Mouse (Mus musculus) C2C12 (cell line): Measurements from ENCODE around the gene Smok3a. TPM values are rescaled to one million over a fixed set of nuclear protein-coding genes. Genes with fewer than 3 reads are reported as not detected.
"Not testable (repeated sequence)": the region's sequence is repeated elsewhere in the genome, so short reads cannot be mapped to it uniquely, and the experiment has no call there.

Source experiments
- H3K27me3 ChIP-seq: one replicate; pipeline ENCODE4 v1.6.1; 2011; ENCODE audit not compliant: control insufficient read depth, insufficient read depth, insufficient read length
- H3K36me3 ChIP-seq: one replicate; pipeline ENCODE4 v1.6.1; 2011; ENCODE audit not compliant: control insufficient read depth, insufficient read depth
- H3K4me3 ChIP-seq: one replicate; pipeline ENCODE4 v1.5.1; 2011; ENCODE audit warnings: mild to moderate bottlenecking, control low read depth; ENCODE audit not compliant: poor library complexity, insufficient read depth, severe bottlenecking
- H3K79me2 ChIP-seq: one replicate; pipeline ENCODE4 v1.6.1; 2011; ENCODE audit not compliant: control insufficient read depth, insufficient read depth
- H3K79me3 ChIP-seq: one replicate; pipeline ENCODE4 v1.6.1; 2011; ENCODE audit warnings: low read depth, control low read depth
- H3ac ChIP-seq: one replicate; pipeline ENCODE3; 2011; ENCODE audit warnings: low read depth; ENCODE audit not compliant: control insufficient read depth, insufficient read length
- CEBPB ChIP-seq: IDR thresholded peaks from one replicate; pipeline ENCODE4 v1.6.1; 2011; ENCODE audit warnings: low read depth, mild to moderate bottlenecking, control low read depth, moderate library complexity
- CTCF ChIP-seq: IDR thresholded peaks from one replicate; pipeline ENCODE4 v1.5.1; 2011; ENCODE audit not compliant: control insufficient read depth, insufficient read depth, insufficient read length
- FOSL1 ChIP-seq: IDR thresholded peaks from one replicate; pipeline ENCODE4 v1.8.0; 2011; ENCODE audit warnings: mild to moderate bottlenecking, low read length; ENCODE audit not compliant: poor library complexity, insufficient read depth, severe bottlenecking
- MAX ChIP-seq: IDR thresholded peaks from one replicate; pipeline ENCODE4 v1.6.1; 2011; ENCODE audit warnings: mild to moderate bottlenecking, control low read depth
- MYOD1 ChIP-seq: IDR thresholded peaks from one replicate; pipeline ENCODE4 v1.6.1; 2011; ENCODE audit warnings: low read depth; ENCODE audit not compliant: control insufficient read depth, insufficient read length
- MYOG ChIP-seq: IDR thresholded peaks from one replicate; pipeline ENCODE4 v1.6.1; 2011; ENCODE audit not compliant: control insufficient read depth, insufficient read length; ENCODE audit errors: extremely low read depth
- USF1 ChIP-seq: IDR thresholded peaks from one replicate; pipeline ENCODE4 v1.6.1; 2011; ENCODE audit warnings: low read depth, mild to moderate bottlenecking, control low read depth, moderate library complexity
- polyA plus RNA-seq: library from polyadenylated mRNA; unstranded; fragments of >200 nt; fragmentation: generic; extraction: Trizol; gene quantifications from one replicate; pipeline ENCODE4 v1.2.1, GENCODE M21; 2012; ENCODE audit warnings: missing spikeins

Gene Smok3a
- polyA plus RNA-seq, 1 experiment = not detected

DNA sequence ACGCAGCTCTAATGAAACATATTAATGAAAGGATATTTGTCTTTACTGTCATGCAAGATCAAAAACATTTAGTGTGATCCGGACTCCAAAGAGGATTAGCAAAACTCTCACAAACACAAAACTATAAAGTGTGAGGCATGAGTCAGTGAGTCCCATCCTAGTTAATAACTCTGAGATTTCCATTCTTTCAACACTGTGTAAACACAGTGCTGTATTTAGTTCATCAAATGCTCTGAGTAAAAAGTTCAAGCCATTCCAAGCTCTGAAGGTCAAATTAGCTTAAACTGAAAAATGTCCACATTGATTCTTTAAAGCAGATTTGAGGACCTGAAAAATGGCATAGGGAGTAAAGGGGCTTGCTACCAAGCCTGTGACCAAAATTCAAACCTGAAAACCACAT lies 42.0 kb upstream of the Smok3a start:
- no peaks in the 10 kb centered on the region for H3K36me3 ChIP-seq
- no peaks in the 10 kb centered on the region for H3K79me3 ChIP-seq
- H3K4me3 ChIP-seq = no peak overlapping the region
- no peak for TF ChIP-seq FOSL1
- TF ChIP-seq CEBPB = no peak
- TF ChIP-seq USF1 = no peak
- H3ac ChIP-seq = no peak overlapping the region
- no peaks in the 10 kb centered on the region for H3K79me2 ChIP-seq
- no peaks in the 10 kb centered on the region for H3K27me3 ChIP-seq

DNA sequence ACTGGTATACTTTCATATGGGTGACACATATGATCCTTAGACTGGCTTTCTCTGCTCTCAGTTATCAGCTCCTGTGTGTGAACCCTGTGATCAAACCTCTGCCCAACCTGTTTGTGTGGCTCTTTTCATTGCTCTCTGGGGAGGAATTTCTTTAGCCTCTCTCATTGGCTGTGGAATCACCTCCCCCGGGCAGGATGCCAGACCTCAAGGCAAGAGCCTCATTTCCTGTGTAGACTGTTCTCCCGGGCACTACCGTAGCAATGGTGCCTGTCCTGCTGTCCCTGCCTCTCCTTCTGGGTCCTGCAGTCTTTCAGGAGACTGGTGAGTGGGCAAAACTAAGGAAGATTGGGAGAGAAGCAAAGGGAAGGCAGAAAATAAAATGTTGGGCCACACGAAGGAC lies 39.8 kb upstream of the Smok3a start, which contains the start of gene Azgp1:
TSS of gene Azgp1 (plus strand) at position 221 of the 400 bp plus-strand sequence.
- no peaks in the 10 kb centered on the region for H3K79me3 ChIP-seq
- TF ChIP-seq MAX (no peak), CTCF (no peak)

DNA sequence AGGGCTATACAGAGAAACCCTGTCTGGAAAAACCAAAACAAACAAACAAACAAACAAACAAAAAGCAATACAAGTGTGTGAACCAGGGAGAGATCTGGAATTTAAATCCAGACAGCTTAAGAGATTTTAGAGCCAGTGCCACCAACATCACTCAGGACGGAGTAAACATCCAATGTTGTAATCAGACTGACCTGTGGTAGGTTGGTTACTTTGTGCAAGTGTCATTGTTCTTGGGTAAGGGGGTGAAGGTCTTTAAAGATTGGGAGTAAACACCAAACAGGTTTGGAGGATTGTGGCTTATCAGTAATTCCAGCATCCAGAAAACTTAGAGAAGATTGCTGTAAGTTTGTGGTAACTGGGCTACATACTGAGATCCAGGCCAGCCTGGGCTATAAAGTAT lies 34.7 kb upstream of the Smok3a start:
- Histone ChIP-seq H3K79me3 (no peaks in the 10 kb centered on the region), H3K27me3 (no peaks in the 10 kb centered on the region), H3K4me3 (no peak overlapping the region), H3K79me2 (no peaks in the 10 kb centered on the region), H3ac (no peak overlapping the region), H3K36me3 (no peaks in the 10 kb centered on the region)
- TF ChIP-seq CEBPB (no peak), USF1 (no peak), MYOD1 (no peak), MAX (no peak)

More for the DNA sequence above, 39.8 kb upstream of the Smok3a start, which contains the start of gene Azgp1:
- no peaks in the 10 kb centered on the region for H3K27me3 ChIP-seq
- H3K4me3 ChIP-seq = no peak within 1 kb of the TSS
- H3K36me3 ChIP-seq = no peaks in the 10 kb centered on the region
- H3K79me2 ChIP-seq = no peaks in the 10 kb centered on the region
- H3ac ChIP-seq = no peak within 1 kb of the TSS

DNA sequence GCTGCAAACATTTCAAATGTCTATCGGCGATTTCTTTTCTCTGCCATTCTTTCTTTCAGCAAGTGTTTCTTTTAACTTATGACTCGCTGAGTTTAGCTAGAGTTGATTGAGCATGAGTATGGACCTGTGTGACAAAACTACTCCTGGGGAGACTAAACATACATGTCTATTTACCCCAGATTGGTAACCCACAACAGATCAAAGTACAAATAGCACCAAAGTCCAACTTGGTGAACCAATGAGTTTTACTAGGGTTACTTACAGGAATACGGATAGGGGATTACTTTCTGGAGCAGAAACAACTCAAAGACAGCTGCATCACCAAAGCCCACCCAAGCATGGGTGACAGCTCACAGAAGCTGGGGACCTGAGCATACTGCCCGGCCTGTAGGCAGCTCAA lies 11.6 kb upstream of the Smok3a start:
- TF ChIP-seq MAX = no peak
- H3K4me3 ChIP-seq = no peak overlapping the region
- H3ac ChIP-seq = no peak overlapping the region
- no peaks in the 10 kb centered on the region for H3K36me3 ChIP-seq
- no peaks in the 10 kb centered on the region for H3K79me2 ChIP-seq
- H3K79me3 ChIP-seq = no peaks in the 10 kb centered on the region
- H3K27me3 ChIP-seq = no peaks in the 10 kb centered on the region

DNA sequence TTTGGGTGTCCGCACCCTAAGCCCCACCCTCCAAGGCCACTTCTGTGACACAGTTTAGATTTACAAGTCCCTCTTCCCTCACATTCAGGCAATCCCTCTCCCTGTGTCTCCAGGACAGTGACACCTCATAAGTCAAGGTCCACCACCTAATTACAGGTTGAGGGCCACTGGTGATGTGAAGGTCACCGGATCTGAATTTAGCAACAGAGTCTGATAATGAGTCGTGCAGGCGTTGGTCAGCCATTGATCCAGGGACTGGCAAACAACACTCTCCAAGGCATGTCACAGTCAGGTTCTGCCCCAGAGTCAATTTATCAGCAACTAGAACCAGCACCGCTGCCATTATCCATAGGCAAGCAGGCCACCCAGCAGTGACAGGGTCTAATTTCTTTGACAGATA lies 8.7 kb upstream of the Smok3a start:
- Histone ChIP-seq H3K36me3 (no peaks in the 10 kb centered on the region), H3K79me3 (no peaks in the 10 kb centered on the region), H3K27me3 (no peaks in the 10 kb centered on the region), H3ac (no peak overlapping the region), H3K4me3 (no peak overlapping the region), H3K79me2 (no peaks in the 10 kb centered on the region)
- TF ChIP-seq FOSL1 = no peak
- no peak for TF ChIP-seq CTCF
- TF ChIP-seq MYOD1 = no peak
- TF ChIP-seq USF1 = no peak
- TF ChIP-seq MYOG = no peak
- TF ChIP-seq MAX = no peak
- TF ChIP-seq CEBPB = no peak

DNA sequence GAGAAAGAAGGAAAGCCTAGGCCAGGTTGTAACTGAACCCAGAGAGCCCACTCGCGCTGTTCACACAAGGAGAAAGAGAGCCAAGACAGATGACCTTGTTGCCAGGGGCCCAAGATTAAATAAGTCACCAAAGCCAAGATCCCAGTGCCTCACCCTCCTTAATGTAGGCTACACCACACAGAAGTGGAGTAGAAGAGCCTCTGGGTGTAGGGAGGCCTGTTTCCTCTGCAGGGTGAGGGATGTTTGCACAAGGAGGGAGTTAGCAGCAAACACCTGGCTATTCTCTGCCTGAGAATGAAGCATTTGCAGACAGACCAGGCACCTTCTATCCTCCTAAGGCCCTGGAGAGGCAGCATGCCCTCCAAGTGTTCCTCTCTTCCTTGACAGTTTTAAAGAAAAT lies 4.5 kb upstream of the Smok3a start:
- Histone ChIP-seq H3K4me3 (no peak overlapping the region), H3ac (no peak overlapping the region), H3K79me2 (no peaks in the 10 kb centered on the region), H3K27me3 (no peaks in the 10 kb centered on the region), H3K36me3 (no peaks in the 10 kb centered on the region), H3K79me3 (no peaks in the 10 kb centered on the region)
- TF ChIP-seq CEBPB (no peak), MYOG (no peak), USF1 (no peak), MYOD1 (no peak)

DNA sequence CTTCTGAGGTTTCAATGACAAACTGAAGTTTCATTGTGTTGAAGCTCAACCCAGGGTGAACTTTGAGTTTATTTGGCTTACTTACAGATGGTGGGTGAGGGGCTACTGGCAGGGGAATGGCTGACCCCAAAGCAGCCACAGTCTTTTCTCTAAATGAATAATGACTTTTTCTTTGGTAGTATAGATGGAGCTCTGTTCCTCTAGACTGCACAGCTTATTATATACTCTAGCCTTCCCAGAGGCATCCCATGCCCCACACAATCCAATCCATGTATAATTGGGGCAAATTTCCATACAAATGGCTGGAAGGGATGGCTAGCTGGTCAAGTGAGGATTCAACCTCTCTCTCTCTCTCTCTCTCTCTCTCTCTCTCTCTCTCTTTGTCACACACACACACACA lies 4.1 kb upstream of the Smok3a start:
- Histone ChIP-seq H3K36me3 (no peaks in the 10 kb centered on the region), H3K27me3 (no peaks in the 10 kb centered on the region), H3K4me3 (no peak overlapping the region), H3K79me2 (no peaks in the 10 kb centered on the region), H3K79me3 (no peaks in the 10 kb centered on the region), H3ac (no peak overlapping the region)
- TF ChIP-seq FOSL1 (no peak), MYOG (no peak), CTCF (no peak), MYOD1 (no peak), USF1 (no peak), MAX (no peak), CEBPB (no peak)

DNA sequence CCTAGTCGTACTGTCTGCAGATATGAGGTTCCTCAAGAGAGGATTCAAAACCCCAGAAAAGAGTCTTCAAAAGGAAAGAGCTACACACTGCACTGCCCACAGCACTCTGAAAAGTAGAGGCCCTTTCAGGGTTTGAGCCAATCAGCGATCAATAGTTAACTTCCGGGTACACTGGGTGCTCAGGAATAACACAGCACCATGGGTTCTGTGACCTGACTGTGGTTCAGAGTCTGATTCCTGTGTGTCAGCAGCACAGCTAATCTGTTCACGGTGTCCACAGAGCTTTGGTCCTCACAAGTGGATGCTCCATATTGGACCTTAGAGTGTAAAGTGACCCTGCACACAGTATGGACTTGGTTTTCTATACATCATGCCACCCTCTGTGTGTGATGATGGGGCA lies 1.5 kb upstream of the Smok3a start:
- H3K4me3 ChIP-seq, H3ac ChIP-seq, H3K36me3 ChIP-seq, H3K79me2 ChIP-seq, H3K79me3 ChIP-seq, H3K27me3 ChIP-seq: not testable (repeated sequence)

DNA sequence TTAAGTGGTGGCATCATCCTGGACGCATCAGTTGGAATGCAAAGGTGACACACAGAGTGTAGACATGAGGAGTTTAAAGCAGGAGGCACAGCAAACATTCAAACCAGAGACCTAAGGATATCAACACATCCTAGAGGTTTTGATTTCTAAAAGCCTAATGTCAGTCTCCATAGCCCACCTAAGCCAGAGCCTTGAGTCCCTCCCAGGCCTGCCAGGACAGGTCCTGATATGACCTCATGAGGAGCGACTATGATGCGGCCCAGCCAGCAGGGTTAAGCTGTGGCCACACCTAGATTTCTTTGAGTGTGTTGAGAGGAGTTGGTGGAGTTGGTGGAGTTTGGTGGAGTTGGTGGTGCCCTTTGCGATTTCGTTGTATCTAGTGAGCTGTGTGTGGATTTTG lies 31.8 kb downstream of the Smok3a start, which contains the start of gene Smok3c:
TSS of gene Smok3c (plus strand) at position 301 of the 400 bp plus-strand sequence.
- H3K79me2 ChIP-seq, H3K27me3 ChIP-seq, H3K36me3 ChIP-seq, H3ac ChIP-seq, H3K4me3 ChIP-seq, H3K79me3 ChIP-seq: not testable (repeated sequence)
